Mouse (Mus musculus) G1E (cell line): ENCODE data around the gene Flad1.

ENCODE experiments used
- CTCF ChIP-seq: IDR thresholded peaks from 2 replicates; pipeline ENCODE4 v1.5.1; 2012; ENCODE audit warnings: low read depth, low read length, inconsistent platforms, mixed read lengths
- GATA1 ChIP-seq: IDR thresholded peaks from 2 replicates; pipeline ENCODE4 v1.6.1; 2012; ENCODE audit warnings: borderline replicate concordance, low read length, inconsistent platforms, mixed read lengths

DNA sequence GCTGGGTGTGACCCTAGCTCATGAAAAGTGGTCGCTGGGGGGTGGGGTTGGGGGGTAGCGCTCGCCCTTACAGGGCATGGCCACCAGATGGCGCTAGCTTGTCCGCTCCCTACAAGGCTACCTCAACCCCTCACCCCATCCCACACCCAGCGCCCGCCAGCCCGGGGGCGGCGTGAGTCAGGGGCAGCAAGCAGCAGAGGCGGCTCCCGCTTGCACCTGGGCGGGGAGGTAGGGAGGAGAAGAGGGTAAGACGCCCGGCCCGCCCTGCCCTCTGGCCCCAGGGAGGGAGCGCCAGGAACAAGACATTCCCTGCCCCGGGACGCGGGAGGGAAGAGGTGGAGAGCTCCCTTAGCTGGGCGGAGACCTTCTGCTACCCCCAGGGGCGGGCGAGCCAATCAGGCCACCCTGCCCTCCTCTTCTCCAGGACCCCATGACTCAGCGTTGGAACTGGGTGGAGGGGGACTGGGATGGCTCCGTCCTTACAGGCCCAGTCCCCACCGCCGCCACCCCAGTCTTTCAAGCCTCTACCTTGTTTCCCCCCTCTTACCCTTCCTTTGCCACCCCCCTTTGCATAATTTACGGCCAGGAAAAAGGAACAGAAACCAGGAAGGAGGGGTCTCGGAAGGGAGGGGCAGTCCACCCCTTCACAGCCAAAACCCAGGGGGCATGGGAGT is 33.1 kb downstream of the Flad1 start:
- TF ChIP-seq GATA1 (no peak), CTCF (peak; percentile 76)
